Mouse (Mus musculus) CH12.LX (cell line): ENCODE measurements around the gene Cited2.

ENCODE experiments used
- BHLHE40 ChIP-seq: IDR thresholded peaks from 2 replicates; pipeline ENCODE4 v1.6.1; 2011; ENCODE audit warnings: mild to moderate bottlenecking, low read depth, low read length, improper control_type of control experiment
- CTCF ChIP-seq, 2 experiments: IDR thresholded peaks in 1 of 2; conservative IDR thresholded peaks in 1 of 2; 2 replicates each; pipeline ENCODE4 v1.5.1; 2011 to 2012; ENCODE audit warnings: low read depth in 2 of 2, low read length in 2 of 2, improper control_type of control experiment in 1 of 2, inconsistent platforms in 1 of 2, mild to moderate bottlenecking in 1 of 2, moderate library complexity in 1 of 2
- MYC ChIP-seq: IDR thresholded peaks from 2 replicates; pipeline ENCODE4 v1.6.1; 2011; ENCODE audit warnings: low read depth, mild to moderate bottlenecking, improper control_type of control experiment, low read length
- RAD21 ChIP-seq: IDR thresholded peaks from 2 replicates; pipeline ENCODE4 v1.6.1; 2011; ENCODE audit warnings: low read depth, mild to moderate bottlenecking, low read length, improper control_type of control experiment, moderate library complexity
- SIN3A ChIP-seq: IDR thresholded peaks from 2 replicates; pipeline ENCODE4 v1.6.1; 2012; ENCODE audit warnings: low read length, improper control_type of control experiment, inconsistent platforms
- TCF12 ChIP-seq: IDR thresholded peaks from 2 replicates; pipeline ENCODE4 v1.6.1; 2014; ENCODE audit warnings: low read depth, mild to moderate bottlenecking, inconsistent platforms, low read length, improper control_type of control experiment

DNA sequence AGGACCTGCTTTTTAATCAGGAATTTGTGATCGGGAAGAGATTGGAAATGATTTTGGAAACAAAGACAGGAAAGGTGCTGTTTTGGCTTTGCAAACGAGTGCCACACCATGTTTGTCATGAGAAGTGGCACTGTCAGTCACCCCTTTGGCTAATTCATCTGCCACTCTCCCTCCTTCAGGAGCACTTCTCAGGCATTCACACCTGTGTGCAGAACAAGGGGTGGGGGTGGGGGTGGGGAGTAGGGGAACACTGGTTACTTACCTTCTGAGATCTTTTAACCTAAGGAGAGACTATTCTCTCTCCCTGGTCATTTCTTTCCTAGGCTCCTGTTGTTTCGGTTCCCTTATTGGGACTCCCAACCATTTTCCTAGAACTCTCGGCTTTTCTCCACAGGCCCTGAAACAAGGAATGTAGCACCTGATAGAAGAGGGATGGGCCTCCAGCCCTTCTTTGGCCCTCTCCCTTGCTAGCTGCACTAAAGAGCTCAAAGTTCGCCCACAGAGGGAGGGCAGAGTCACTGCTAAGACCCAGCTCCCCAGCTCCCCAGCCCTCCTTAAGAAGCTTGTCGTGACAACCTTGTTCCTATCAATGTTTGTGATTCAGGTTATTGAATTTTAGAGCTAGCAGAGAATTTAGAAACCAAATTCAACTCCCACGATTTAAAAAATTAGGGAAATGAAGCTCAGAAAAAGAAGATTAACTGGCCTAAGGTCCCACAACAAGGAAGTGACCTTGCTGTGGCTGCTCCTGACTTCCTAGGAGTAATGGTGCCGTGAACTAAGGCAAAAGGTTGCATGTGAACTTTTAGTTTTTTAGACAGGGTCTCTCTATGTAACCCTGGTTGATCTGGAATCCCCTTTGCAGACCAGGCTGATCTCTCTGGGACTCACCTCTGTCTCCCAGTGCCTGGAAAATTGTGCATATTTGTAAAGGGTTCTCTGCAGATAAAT, 42.3 kb upstream of the Cited2 start:
- TF ChIP-seq CTCF (conservative IDR thresholded peaks at IDR 0.05 in 1 of 2, IDR thresholded peaks at IDR 0.05 in 1 of 2; ENCODE audit: low read depth in 2 of 2, low read length in 2 of 2) (no peak), SIN3A (no peak), TCF12 (no peak), BHLHE40 (no peak), RAD21 (no peak), MYC (no peak)
